Mouse (Mus musculus) lung, postnatal 25 days (tissue): ENCODE measurements around the gene Gabbr2.

Experiments used
- DNase-seq: peaks from one replicate; pipeline ENCODE4 v3.0.0; 2022; ENCODE audit warnings: low spot score

Gene Gabbr2

GRCm38 (mm10) chr4:46759838-46760237, 231.8 kb downstream of the Gabbr2 start:
- no peak for DNase-seq

GRCm38 (mm10) chr4:46758340-46759041, 233.2 kb downstream of the Gabbr2 start:
- no peak for DNase-seq

GRCm38 (mm10) chr4:46754407-46755194, 237.1 kb downstream of the Gabbr2 start:
- no peak for DNase-seq

GRCm38 (mm10) chr4:46752306-46752705, 239.4 kb downstream of the Gabbr2 start:
- DNase-seq, result no peak

- DNase-seq, result no peak
Observed at GRCm38 (mm10) chr4:46749015-46749414, 242.7 kb downstream of the Gabbr2 start.

GRCm38 (mm10) chr4:46747007-46747746, 244.5 kb downstream of the Gabbr2 start:
- no peak for DNase-seq

GRCm38 (mm10) chr4:46745536-46745935, 246.1 kb downstream of the Gabbr2 start:
- DNase-seq, result no peak

GRCm38 (mm10) chr4:46744583-46745155, 247.0 kb downstream of the Gabbr2 start:
- DNase-seq, result no peak

- DNase-seq, result no peak
Observed at GRCm38 (mm10) chr4:46742601-46743000, 249.1 kb downstream of the Gabbr2 start.

- no peak for DNase-seq
Observed at GRCm38 (mm10) chr4:46736910-46737511, 254.7 kb downstream of the Gabbr2 start.

GRCm38 (mm10) chr4:46734906-46735305, 256.8 kb downstream of the Gabbr2 start:
- DNase-seq, result no peak

GRCm38 (mm10) chr4:46731590-46731989, 260.1 kb downstream of the Gabbr2 start:
- DNase-seq, result no peak

- no peak for DNase-seq
Observed at GRCm38 (mm10) chr4:46729306-46730042, 262.2 kb downstream of the Gabbr2 start.

- no peak for DNase-seq
Observed at GRCm38 (mm10) chr4:46728231-46728630, 263.4 kb downstream of the Gabbr2 start.

- DNase-seq, result no peak
Observed at GRCm38 (mm10) chr4:46727153-46727552, 264.5 kb downstream of the Gabbr2 start.

GRCm38 (mm10) chr4:46720821-46721557, 270.7 kb downstream of the Gabbr2 start:
- no peak for DNase-seq

- DNase-seq, result no peak
Observed at GRCm38 (mm10) chr4:46720070-46720469, 271.6 kb downstream of the Gabbr2 start.

- no peak for DNase-seq
Observed at GRCm38 (mm10) chr4:46718624-46719023, 273.0 kb downstream of the Gabbr2 start.

GRCm38 (mm10) chr4:46717156-46717555, 274.5 kb downstream of the Gabbr2 start:
- no peak for DNase-seq

GRCm38 (mm10) chr4:46716361-46716760, 275.3 kb downstream of the Gabbr2 start:
- no peak for DNase-seq
